Mouse (Mus musculus) bone marrow, adult 2 months (tissue): ENCODE data around the gene Gtf2a2.

Source experiments
- CTCF ChIP-seq: fragments of 200-500 bp; IDR thresholded peaks from 2 replicates; pipeline ENCODE4 v1.5.1; 2011; ENCODE audit warnings: low read length, control low read depth; ENCODE audit not compliant: control insufficient read depth, insufficient read depth
- POLR2A ChIP-seq: fragments of 200-500 bp; IDR thresholded peaks from 2 replicates; pipeline ENCODE4 v1.6.1; 2011; ENCODE audit warnings: low read depth, mild to moderate bottlenecking, control low read depth, low read length, borderline replicate concordance; ENCODE audit not compliant: control insufficient read depth

- TF ChIP-seq CTCF (no peak), POLR2A (no peak)
These were observed 20.7 kb downstream of the Gtf2a2 start for GRCm38 (mm10) chr9:70033056-70033455.
